Mouse (Mus musculus): ENCODE measurements around the gene BC034090.
"Not testable (repeated sequence)": the region's sequence is repeated elsewhere in the genome, so short reads cannot be mapped to it uniquely, and the experiment has no call there.

BC034090 gene

GRCm38 (mm10) chr1:155243797-155244770 lies at the start of gene BC034090:
Gene BC034090 (minus strand): TSS chr1:155244444.
- no peak for DNase-seq

GRCm38 (mm10) chr1:155293446-155293845 lies 49.2 kb upstream of the BC034090 start:
- DNase-seq = peak; percentile 46

GRCm38 (mm10) chr1:155289411-155289810 lies 45.2 kb upstream of the BC034090 start:
- DNase-seq = no peak

GRCm38 (mm10) chr1:155288033-155288432 lies 43.8 kb upstream of the BC034090 start:
- no peak for DNase-seq

GRCm38 (mm10) chr1:155283808-155284207 lies 39.6 kb upstream of the BC034090 start:
- DNase-seq = no peak

- DNase-seq = peak; percentile 86
Measured at GRCm38 (mm10) chr1:155281003-155281793, 37.0 kb upstream of the BC034090 start.

- DNase-seq = peak; percentile 25
Measured at GRCm38 (mm10) chr1:155280306-155280705, 36.1 kb upstream of the BC034090 start.

GRCm38 (mm10) chr1:155276381-155277033 lies 32.3 kb upstream of the BC034090 start:
- no peak for DNase-seq

- DNase-seq = no peak
Measured at GRCm38 (mm10) chr1:155275793-155276192, 31.5 kb upstream of the BC034090 start.

GRCm38 (mm10) chr1:155274976-155275375 lies 30.7 kb upstream of the BC034090 start:
- DNase-seq = no peak

GRCm38 (mm10) chr1:155272953-155273352 lies 28.7 kb upstream of the BC034090 start:
- DNase-seq = no peak

- DNase-seq = not testable (repeated sequence)
Measured at GRCm38 (mm10) chr1:155262496-155262895, 18.3 kb upstream of the BC034090 start.

GRCm38 (mm10) chr1:155254309-155254708 lies 10.1 kb upstream of the BC034090 start:
- no peak for DNase-seq

- no peak for DNase-seq
Measured at GRCm38 (mm10) chr1:155253126-155253525, 8.9 kb upstream of the BC034090 start.

GRCm38 (mm10) chr1:155252631-155253121 lies 8.4 kb upstream of the BC034090 start:
- no peak for DNase-seq

- no peak for DNase-seq
Measured at GRCm38 (mm10) chr1:155251596-155251995, 7.4 kb upstream of the BC034090 start.

GRCm38 (mm10) chr1:155250531-155251135 lies 6.4 kb upstream of the BC034090 start:
- no peak for DNase-seq

- DNase-seq = no peak
Measured at GRCm38 (mm10) chr1:155249896-155250295, 5.7 kb upstream of the BC034090 start.

- no peak for DNase-seq
Measured at GRCm38 (mm10) chr1:155248041-155248440, 3.8 kb upstream of the BC034090 start.

GRCm38 (mm10) chr1:155247441-155247840 lies 3.2 kb upstream of the BC034090 start:
- DNase-seq = no peak

GRCm38 (mm10) chr1:155245516-155245915 lies 1.3 kb upstream of the BC034090 start:
- no peak for DNase-seq

GRCm38 (mm10) chr1:155244771-155245211 lies 547 bp upstream of the BC034090 start:
- DNase-seq = no peak

- no peak for DNase-seq
Measured at GRCm38 (mm10) chr1:155242488-155242745, 1.8 kb downstream of the BC034090 start.

Data from right cerebral cortex, adult 18-20 months (tissue).